Mouse (Mus musculus) brain, embryonic 14.5 days (tissue): Measurements from ENCODE around the gene Itga6.

Experiments used
- CTCF ChIP-seq: fragments of 200-500 bp; IDR thresholded peaks from 2 replicates; pipeline ENCODE4 v1.5.1; 2012; ENCODE audit warnings: inconsistent platforms, mild to moderate bottlenecking, moderate library complexity, borderline replicate concordance; ENCODE audit not compliant: insufficient read depth, insufficient read length; ENCODE audit errors: extremely low read depth
- POLR2A ChIP-seq: fragments of 200-500 bp; IDR thresholded peaks from 2 replicates; pipeline ENCODE4 v1.6.1; 2012; ENCODE audit warnings: mild to moderate bottlenecking, inconsistent platforms, borderline replicate concordance; ENCODE audit not compliant: poor library complexity, insufficient read depth, insufficient read length, severe bottlenecking; ENCODE audit errors: extremely low read depth

GRCm38 (mm10) chr2:71844906-71845305, 99.5 kb downstream of the Itga6 start:
- TF ChIP-seq CTCF, result no peak
- no peak for TF ChIP-seq POLR2A
